Mouse (Mus musculus) layer of hippocampus, postnatal 36 days (tissue): Measurements from ENCODE around the gene Esrrg. TPM values are rescaled to one million over a fixed set of nuclear protein-coding genes. Genes with fewer than 3 reads are reported as not detected.

Experiments
- DNase-seq, 2 experiments: peaks; one replicate each; pipeline ENCODE4 v3.0.0; 2022
- total RNA-seq, 2 experiments: library from RNA; stranded (reverse); gene quantifications; 2 replicates each; pipeline ENCODE4 v1.2.3; 2021

Gene Esrrg
- 10 to 100 TPM; 13.7 to 14.0 TPM for total RNA-seq

DNA sequence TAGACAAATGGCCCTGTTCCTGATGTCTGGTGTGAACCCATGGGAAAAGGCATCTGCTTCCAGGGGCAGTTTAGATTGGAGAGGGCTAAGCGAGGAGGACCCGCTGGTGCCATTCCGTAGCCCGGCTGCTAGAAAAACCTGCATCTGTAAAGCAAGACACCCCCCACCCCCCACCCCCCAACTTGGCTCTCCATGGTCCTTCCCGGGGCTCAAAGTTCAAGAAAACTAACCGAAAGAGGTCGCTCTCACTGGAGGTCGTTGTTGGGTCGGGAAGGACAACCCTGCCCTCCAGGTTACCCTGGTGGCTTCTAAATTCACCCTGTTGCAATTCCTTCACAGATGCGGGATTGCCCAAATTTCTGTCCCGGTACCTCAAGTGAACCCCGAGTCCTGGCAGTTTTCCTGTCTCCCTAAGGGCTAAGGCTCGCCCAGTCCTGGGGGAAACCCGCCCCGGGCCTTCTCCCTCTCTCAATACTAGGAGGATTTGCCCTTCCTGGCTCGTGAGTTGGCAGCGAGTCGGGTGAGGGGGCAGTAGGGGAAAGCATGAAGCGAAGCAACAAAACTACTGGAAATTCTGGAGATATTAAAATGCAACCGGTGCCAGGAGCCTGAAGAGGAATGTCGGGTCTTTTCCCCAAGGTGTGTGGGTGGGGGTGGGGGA, at the start of gene Esrrg:
Esrrg (plus strand) TSS at position 531 of the 661 bp plus-strand sequence.
- DNase-seq = no peak

DNA sequence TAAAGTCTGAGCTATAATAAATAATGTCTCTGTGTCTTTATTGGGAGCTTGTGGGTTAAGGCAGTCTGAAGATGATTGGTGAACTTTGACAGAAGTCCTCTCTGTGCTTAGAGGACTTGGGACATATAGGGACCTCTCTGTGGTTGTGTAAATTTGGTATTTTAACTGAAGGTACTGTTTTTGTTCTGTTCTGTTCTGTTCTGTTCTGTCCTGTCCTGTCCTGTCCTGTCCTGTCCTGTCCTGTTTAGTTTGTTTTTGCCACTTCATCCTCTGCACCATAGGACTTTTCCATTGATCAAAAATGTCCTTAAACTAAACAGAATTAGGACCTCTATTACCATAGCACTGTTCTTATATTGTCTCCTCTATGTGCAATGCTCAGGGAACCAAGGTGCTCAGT, 24.6 kb upstream of the Esrrg start:
- DNase-seq = no peak

DNA sequence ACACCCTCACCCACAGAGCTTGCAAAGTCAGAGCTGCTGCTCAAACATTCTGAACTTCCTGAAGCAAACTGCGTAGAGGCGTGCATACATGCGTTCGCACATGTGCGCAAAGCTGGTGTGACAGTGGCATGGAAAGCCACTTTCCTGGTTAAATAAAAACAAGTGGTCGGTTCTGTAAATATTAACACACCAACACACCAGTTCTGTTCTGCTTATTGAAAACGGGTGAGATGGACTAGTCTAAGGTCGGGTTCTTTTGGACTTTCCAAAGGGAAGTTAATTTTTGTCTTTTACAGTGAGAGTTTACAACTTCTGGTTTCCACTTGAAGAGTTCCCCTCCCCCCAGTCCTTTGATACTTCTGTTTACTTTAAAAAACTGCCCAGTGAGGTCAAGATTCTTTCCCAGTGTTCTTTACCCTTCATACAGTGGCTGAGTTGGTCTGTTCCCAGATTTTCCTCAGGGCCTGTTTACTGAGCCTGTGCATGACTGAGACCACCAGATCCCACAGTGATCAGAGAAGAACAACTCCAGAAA, 22.0 kb upstream of the Esrrg start:
- DNase-seq = no peak

DNA sequence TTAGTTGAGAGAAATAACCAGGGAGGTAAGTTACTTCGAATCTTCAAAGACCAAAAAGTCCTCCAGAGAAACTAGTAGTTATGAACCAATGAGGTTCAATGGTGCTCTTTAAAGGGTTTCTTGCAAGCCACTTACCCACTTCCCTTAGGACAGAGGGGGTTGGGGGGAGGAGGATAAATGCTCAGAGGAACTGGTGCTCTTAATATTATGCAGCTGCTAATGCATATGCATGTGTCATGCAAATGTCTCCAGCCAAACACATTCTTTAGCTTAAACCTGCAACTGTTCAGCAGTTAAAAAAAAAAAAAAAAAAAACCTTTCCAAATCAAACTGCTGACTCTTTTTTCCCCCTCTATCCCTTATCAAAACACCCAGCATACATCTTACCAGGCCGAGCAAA, 5.6 kb upstream of the Esrrg start:
- no peak for DNase-seq

DNA sequence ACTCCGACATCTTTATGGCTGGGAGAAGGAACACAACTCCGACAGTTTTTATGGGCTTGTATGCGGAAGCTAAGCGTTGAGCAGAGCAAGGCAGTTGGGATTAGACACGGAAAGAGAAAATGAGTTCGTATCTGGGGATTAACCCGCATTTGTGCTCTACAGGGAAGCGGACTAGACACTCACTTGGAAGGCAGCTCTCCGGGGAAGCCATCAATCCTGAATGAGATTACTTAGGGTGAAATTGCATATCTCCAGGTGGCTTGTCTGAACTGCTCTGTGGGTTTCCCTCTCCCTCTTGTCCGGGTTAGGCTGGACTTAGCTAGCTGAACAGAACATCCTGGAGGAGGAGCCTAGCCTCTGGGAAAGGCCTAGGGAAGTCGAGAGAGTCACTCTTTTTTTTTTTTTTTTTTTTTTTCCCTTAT, 4.5 kb upstream of the Esrrg start:
- DNase-seq = no peak

DNA sequence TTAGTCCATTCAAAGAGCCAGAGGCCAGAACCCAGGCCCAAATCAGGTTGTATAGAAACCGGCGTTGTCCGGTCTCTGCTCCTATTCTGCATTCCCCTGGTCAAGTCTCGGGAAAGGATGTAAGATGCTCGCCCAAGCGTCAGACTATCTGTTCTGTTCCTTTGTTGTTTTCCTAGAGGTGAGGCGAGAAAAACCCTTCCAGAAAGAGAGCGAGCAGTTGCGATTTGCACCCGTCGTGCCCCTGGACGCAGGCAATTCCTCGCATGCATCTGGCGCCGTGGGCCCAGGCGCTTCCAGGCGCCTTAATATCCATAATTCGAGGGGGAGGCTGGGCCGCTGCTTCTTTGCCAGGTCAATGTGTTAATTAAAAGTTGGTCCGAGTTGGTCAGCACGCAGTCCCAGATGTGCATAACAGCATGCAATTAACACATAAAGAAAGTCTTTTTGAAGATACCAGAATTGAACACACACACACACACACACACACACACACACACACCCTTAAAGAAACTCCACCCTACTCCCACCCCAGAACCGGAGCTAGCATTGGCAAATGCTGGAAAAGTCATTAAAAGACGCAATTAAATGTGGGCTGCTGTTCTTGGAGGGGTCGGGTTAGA, 3.8 kb upstream of the Esrrg start:
- DNase-seq = no peak

DNA sequence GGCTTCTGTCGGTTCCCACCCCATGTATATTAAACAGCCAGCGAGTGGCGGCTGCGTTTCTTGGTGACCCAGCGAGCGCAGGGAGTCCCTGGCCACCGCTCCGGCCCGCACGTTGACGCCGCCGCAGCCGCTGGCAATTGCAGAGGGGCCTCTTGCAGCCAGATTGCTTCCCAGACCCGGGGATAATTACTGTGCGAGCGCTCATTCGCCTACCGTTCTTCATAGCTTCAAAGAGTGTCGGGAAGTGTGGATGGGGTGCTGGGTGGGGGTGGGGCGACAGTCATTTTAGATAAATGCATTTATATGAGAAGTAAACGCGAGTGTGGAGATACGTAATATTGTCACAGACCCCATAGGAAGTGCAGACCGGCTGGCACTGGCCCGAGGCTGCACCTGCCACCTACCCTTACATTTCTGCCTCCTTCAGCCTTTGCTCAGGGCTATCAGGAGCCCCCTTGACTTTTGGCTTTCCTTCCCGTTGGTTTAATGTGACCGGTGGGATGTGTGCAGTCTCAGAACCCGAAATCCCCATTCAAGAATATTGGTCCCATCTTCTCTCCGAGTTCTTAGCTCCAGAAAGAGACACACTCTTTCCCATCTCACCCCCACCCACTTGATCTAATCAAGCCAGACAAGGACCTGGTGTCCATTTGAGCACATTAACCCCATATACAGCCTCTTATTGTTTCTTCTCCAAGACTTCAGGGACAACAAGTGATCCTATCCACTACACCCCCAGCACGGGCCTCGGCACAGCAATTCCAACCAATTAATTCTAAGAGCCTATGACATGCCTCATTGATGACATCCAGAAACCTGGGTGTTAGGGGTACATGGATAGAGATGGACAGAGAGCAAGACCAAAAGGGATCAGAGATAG, 3.0 kb upstream of the Esrrg start:
- DNase-seq = no peak

DNA sequence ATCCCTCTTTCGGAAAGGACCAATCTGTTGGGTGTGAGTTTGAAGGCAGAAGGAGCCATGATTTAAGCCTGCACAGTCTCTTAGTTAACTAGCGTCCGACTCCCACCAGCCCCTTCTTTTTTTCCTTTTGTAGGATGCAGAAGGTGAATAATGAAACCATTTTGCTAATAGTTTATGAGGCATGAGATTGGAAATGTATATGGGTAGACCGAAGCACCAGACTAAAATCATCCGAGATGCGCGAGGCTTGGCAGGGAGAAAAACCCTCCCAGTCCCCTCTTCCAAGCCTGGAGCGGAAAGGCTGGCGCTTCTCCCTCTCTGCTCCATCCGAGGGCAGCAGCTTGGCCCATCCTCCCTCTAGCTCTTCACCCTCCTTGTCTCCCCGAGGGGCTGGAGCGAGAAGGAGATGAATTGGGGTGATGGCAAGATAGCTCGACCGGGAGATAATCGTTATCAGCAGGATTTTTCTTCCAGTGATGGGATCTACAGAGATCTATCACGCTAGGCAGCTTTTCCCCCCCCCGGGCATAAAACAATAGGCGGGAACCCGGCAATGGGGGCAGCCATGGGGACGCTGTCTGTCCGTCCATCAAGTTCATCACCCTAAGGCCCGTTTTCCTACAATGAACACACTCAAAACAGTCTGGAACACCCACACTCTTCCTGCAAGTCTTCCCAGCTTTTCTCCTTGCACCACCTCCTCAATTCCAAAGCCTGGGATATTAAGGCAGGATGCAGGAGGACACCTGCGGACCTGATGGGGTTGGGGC, 2.1 kb upstream of the Esrrg start:
- DNase-seq = no peak

DNA sequence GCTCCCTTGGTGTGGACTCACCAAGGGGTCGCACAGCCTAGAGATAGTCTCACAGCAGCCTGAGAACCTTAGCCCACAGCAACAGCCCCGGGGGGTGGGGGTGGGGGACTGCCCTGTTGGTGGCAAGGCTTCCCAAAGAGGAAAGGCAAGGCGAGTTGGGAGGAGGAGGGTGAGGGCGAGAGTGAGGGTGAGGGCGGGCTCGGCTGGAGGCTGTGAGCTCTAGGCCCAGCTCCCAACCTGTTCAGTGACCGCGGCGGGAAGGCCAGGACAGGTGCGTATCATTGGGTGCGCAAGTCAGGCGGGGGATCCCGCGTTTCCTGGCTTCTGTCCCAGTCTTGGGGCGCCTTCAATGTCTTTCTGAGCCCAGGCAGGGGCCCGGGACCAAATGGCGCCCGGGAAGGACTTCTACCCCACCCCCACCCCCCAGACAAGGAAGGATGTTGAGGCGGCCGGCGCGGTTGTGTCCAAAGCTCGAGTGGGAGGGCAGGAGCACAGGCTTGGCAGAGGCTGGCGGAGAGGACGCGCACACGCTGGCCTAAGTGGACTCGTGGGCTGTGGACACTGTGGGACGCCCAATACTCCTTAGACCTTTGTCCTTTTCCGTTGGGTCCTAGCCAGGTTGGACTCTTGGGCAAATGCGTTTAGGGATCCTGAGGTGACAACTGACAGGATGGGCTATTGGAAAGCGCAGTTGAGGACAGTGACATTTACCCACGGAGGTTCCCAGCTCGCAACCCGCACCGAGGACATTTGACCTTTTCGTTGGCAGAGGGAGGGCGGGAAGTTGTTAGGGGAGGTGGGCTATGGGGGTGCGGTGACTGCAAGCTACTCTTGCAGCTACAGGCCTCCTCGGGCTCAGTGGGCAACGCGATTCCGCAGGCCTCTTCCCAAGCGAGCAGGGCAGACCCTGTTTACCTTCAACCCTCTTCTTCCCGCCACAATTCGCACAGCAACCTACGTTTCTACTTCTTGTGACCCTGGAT, 1.2 kb upstream of the Esrrg start:
- DNase-seq = no peak

DNA sequence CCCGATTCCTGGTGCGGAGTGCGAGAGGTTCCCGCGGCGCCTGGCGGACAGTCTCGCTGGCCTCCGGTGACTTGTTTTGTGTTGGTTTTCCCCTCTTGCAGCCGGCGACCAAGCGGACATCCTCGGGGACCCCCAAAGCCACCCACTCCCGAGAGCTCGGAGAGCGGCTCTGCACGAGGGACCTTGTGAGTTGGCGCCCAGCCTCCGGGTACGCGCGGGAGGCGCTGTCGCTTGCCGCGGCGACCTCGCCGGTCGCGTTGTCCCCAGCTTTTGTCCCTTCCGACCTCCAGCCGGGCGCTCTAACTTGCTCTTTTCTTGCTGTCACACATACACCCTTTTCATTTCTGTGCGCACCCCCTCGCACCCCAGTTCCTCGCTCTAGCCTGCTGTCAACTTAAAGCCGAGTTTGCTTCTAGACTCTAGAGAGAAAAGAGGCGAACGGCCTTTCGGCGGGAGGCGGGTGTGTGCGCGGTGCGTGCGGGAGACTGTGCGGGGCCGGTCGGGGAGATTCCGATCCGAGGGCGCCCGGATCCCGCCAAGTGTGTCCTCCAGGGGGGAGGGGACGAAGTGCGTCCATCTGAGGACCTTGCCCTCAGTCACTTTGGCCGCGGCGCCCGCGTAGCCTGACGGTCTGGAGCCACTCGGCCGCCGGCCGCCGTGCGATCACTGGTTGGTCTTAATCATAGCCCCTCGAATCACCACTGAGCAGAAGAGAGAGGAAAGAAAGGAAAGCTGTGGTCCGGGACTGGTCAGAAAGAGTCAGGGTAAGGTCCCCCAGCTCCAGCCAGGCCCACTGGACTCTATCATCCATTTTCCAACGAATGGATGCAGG, 646 bp downstream of the Esrrg start:
- DNase-seq = no peak

DNA sequence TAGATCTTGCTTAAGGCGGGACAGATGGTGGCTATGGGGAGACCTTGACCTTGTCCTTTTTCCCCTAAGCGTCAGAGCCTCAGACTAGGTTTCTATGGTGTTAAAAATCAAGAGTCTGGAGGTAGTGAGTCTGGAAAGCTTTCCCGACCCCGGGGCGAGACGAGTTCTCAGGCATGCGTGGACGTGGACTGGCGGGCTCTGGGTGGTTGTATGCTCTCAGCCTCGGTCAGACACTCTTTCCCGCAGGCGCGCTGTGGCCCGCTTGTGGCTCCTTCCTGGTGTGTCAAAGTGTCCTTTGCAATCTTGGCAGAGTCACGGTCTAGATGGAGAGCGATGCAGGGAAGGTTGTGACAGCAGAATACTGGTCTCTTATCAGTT, 1.3 kb downstream of the Esrrg start:
- DNase-seq = no peak

DNA sequence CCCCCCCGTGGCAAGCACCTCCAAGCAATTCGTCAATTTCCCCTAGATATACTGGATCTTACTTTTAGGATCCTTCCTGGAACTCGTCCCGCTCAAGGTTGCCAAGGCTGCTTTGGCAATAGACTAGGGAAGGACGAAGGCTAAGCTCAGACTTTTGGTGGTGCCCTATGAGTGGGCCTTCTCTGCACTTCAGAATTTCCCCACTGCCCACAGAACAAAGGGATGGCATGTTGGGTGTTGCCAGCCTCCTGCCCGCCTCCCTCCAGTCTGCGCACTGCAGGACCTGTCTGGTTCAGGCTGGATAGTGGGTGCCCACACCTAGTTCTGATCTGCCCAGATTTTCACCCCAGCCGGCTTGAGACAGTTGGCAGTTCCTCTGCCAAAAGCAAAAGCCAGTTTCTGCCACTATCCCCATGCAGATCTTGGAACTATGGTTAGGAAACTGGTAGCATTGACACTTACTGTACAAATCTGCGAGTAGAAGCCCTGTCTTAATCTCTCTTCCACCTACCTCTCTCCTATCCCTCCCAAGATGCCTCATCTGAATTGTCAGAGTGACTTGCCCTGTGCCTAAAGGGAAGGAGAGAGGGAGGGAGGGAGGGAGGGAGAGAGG, 1.9 kb downstream of the Esrrg start:
- DNase-seq = no peak

DNA sequence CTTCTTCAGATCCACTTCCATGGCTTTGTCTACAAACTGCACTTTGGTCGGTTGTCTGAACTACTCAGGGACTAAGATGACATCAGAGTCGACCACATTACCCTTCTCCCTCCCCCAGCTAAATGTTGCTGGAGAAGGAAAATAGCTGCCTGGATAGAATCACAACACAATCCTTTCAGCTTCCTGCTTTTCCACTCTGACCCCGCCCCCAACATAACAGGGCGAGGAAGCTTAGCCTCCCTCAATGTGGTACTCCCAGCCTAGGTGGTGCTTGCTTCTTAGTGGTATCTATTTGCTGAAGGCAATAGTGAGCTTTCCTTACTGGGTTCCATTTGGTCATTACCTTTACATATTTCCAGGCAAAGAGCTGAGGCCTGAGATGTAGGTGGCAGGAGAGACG, 3.3 kb downstream of the Esrrg start:
- DNase-seq = no peak

DNA sequence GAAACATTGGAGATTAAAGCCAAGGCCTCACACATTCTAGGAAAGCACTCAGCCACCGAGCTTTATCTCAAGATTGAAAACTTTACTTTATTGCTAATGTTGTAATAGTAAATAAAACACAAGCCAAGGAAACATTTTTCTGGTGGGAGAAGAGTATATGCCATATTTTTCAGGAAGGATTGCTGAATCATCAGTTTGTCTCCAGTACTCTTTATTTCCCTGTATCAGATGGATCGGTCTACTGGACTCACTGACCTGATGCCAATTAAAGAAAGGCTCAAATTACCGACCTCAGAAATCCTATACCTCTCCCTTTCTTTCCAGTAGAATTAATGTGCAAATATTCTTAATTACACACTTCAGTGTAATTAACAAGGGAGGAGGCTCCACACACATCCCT, 4.7 kb downstream of the Esrrg start:
- no peak for DNase-seq

DNA sequence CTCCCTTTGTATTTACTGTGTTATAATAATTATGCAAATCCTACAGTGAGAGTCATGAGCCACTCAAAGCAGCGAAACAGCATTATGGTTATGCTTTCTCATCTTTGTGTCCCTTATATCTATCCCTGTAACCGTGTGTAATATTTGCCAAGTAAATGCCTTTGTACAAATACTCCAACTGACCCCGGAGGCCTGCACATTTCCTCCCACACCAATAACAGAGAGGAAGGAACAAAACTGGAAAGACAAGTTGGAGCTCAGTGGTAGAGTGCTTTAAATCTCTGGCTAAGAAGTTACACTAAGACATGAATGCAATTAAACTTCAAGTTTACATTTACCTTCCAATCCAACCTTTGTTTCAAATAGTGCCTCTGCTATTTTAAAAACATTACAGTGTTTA, 15.4 kb downstream of the Esrrg start:
- no peak for DNase-seq

DNA sequence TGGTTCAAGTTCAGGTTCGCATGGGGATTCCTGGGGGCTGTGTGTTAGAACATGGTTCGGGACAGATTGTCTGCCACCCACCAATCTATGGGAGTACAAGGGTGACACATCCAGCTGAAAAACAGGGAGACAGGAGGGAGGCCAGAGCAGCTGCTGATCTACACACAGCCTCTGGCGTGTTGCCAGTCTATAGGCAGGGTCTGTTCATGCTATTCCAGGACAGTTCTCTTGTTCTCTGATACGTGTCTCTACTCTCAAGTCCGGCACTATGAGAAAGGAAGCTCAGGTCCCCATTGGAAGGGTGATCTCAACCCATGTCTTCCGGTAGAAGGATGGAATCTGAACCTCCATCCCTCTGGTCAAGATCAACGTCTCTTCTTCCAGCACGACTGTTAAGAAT, 21.8 kb downstream of the Esrrg start:
- DNase-seq = no peak

DNA sequence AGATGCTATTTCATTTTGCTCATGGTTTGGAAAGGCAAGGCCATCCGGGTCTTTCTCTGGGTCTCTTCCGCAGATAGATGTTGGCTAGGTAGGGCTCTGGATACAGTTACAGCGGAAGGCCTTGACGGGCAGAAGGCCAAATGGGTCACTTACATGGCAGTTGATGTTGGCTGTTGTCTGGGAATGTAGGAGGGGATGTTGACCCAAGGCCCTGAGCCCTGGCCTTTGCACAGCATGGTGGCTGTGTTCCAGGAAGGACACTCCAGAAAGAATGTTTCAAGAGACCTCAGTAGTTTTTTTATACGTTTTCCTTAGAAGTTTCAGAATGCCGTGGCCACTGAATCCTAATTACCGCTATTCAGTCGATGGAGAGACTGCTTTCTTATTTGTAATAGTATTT, 22.9 kb downstream of the Esrrg start:
- DNase-seq = no peak

DNA sequence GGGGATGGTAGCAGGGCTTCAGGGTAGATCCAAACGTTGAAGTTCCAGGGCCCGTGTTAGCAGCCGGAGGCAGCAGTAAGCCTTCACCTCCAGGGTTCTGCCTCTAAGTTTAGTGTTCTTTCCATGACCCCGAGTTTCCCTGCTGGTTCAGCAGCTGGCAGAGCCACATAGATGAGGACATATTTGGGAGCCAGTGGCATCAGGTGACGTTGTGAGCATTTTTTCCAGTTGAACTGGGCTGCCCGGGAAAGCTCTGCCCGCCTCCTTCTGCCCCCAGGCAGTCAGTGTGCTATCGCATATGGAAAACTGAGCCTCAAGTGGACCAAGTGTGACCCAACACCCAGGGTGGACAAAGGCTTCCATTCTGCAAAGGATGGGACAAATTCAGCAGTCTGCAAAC, 36.7 kb downstream of the Esrrg start:
- DNase-seq = no peak

DNA sequence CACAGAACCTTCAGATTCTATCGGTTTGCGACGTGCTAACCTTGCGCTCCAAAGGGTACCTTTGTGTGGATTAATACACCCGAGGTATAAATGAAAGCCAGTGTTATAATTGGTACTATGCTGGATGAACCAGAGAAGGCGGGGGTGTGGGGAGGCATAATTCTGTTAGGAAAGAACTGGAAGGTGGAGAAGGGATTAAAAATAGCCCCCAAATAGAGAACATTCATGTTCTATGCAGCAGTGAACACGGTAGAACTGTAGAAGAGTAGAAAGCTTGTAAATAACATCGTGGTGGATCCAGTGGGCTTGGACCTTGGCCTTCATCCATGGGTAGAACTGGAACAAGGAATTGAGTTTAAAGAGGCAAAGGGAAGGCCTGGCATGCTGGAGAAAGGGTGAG, 40.0 kb downstream of the Esrrg start:
- no peak for DNase-seq

DNA sequence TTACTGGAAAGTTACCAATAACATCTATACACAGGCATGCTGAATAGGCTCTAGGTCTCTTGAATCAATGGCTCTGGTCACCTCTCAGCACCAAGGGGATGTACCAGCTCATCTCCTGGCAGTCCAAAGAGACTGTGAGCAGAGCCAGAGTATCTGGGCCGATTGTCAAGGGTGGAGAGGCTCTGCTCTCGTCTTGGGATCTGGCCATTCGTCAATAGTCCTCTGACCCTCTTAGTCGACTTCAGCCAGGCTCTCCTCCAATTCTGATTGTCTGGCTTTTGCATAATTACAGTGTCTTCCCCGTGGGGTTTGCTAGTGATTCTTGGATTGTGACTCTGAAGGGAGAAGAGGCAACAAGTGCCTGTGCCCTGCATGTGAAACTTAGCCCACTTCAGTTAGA, 41.3 kb downstream of the Esrrg start:
- no peak for DNase-seq
